Mouse (Mus musculus) CH12.LX (cell line): ENCODE results near the gene Tmem252. TPM values are rescaled to one million over a fixed set of nuclear protein-coding genes. Genes with fewer than 3 reads are reported as not detected.
A peak's percentile ranks its signal among the peaks of the same experiment; 100 is the strongest.

Source experiments
- DNase-seq: peaks from one replicate; pipeline ENCODE4 v3.0.0-alpha.2; 2013; ENCODE audit errors: extremely low read depth
- H3K27ac ChIP-seq: 2 replicates; pipeline ENCODE4 v1.5.1; 2012; ENCODE audit warnings: low read depth, mild to moderate bottlenecking, control low read depth, moderate library complexity; ENCODE audit not compliant: insufficient read depth
- H3K27me3 ChIP-seq: replicated peaks from 2 replicates; pipeline ENCODE3; 2012; ENCODE audit warnings: inconsistent platforms
- H3K36me3 ChIP-seq, 2 experiments: replicated peaks in 1 of 2; 2 replicates each; pipeline versions ENCODE3 to v1.6.1; 2012; ENCODE audit warnings: inconsistent platforms in 1 of 2, low read length in 1 of 2, mild to moderate bottlenecking in 1 of 2, mixed read lengths in 1 of 2, moderate library complexity in 1 of 2; ENCODE audit not compliant: control insufficient read depth in 1 of 2, insufficient read depth in 1 of 2
- H3K4me1 ChIP-seq, 2 experiments: 2 replicates each; pipeline ENCODE4 v1.6.1; 2012; ENCODE audit warnings: inconsistent platforms in 1 of 2, moderate library complexity in 1 of 2; ENCODE audit not compliant: insufficient read depth in 2 of 2, control insufficient read depth in 1 of 2
- H3K4me2 ChIP-seq: 2 replicates; pipeline ENCODE4 v1.6.1; 2012; ENCODE audit warnings: low read depth, mild to moderate bottlenecking, control low read depth; ENCODE audit not compliant: poor library complexity, insufficient read depth, severe bottlenecking
- H3K4me3 ChIP-seq, 3 experiments: fragments of 150-350 bp in 1 of 3; sonication (generic) in 1 of 3; replicated peaks in 1 of 3; 2 replicates each; pipeline versions ENCODE3 to v1.5.1; 2011 to 2012; ENCODE audit warnings: low read depth in 2 of 3, low read length in 2 of 3, mild to moderate bottlenecking in 2 of 3, moderate library complexity in 2 of 3, control low read depth in 1 of 3, improper control_type of control experiment in 1 of 3, inconsistent platforms in 1 of 3, mixed read lengths in 1 of 3; ENCODE audit not compliant: poor library complexity in 1 of 3
- H3K79me2 ChIP-seq: replicated peaks from 2 replicates; pipeline ENCODE4 v1.6.1; 2012; ENCODE audit warnings: mild to moderate bottlenecking, moderate library complexity; ENCODE audit not compliant: control insufficient read depth, poor library complexity, insufficient read depth, severe bottlenecking; ENCODE audit errors: extremely low read depth
- H3K9ac ChIP-seq: 2 replicates; pipeline ENCODE4 v1.6.1; 2012; ENCODE audit warnings: low read depth, mild to moderate bottlenecking, control low read depth, moderate library complexity; ENCODE audit not compliant: insufficient read depth
- H3K9me3 ChIP-seq: replicated peaks from 2 replicates; pipeline ENCODE3; 2012; ENCODE audit warnings: low read length, inconsistent platforms, mixed read lengths
- BHLHE40 ChIP-seq: IDR thresholded peaks from 2 replicates; pipeline ENCODE4 v1.6.1; 2011; ENCODE audit warnings: mild to moderate bottlenecking, low read depth, low read length, improper control_type of control experiment
- E2F4 ChIP-seq: IDR thresholded peaks from 2 replicates; pipeline ENCODE4 v1.6.1; 2011; ENCODE audit warnings: low read depth, low read length, improper control_type of control experiment; ENCODE audit not compliant: insufficient replicate concordance
- ELF1 ChIP-seq: IDR thresholded peaks from 2 replicates; pipeline ENCODE4 v1.6.1; 2014; ENCODE audit warnings: low read depth, mild to moderate bottlenecking, inconsistent platforms, low read length, improper control_type of control experiment
- EP300 ChIP-seq: IDR thresholded peaks from 2 replicates; pipeline ENCODE4 v1.6.1; 2011; ENCODE audit warnings: low read length, improper control_type of control experiment
- IRF4 ChIP-seq: IDR thresholded peaks from 2 replicates; pipeline ENCODE4 v1.6.1; 2014; ENCODE audit warnings: low read depth, mild to moderate bottlenecking, inconsistent platforms, low read length, improper control_type of control experiment
- JUND ChIP-seq: conservative IDR thresholded peaks from 2 replicates; pipeline ENCODE4 v1.6.1; 2011; ENCODE audit warnings: low read depth, low read length, improper control_type of control experiment
- MAFK ChIP-seq: IDR thresholded peaks from 2 replicates; pipeline ENCODE4 v1.6.1; 2011; ENCODE audit warnings: low read length, improper control_type of control experiment; ENCODE audit not compliant: insufficient replicate concordance
- MEF2A ChIP-seq: IDR thresholded peaks from 2 replicates; pipeline ENCODE4 v1.6.1; 2014; ENCODE audit warnings: low read depth, mild to moderate bottlenecking, inconsistent platforms, low read length, improper control_type of control experiment, borderline replicate concordance
- POLR2AphosphoS2 ChIP-seq: IDR thresholded peaks from 2 replicates; pipeline ENCODE4 v1.6.1; 2011; ENCODE audit warnings: low read depth, low read length, improper control_type of control experiment
- TBP ChIP-seq: conservative IDR thresholded peaks from 2 replicates; pipeline ENCODE4 v1.6.1; 2011; ENCODE audit warnings: low read depth, low read length, improper control_type of control experiment
- TCF12 ChIP-seq: IDR thresholded peaks from 2 replicates; pipeline ENCODE4 v1.6.1; 2014; ENCODE audit warnings: low read depth, mild to moderate bottlenecking, inconsistent platforms, low read length, improper control_type of control experiment
- USF1 ChIP-seq: IDR thresholded peaks from 2 replicates; pipeline ENCODE4 v1.6.1; 2014; ENCODE audit warnings: low read depth, mild to moderate bottlenecking, inconsistent platforms, low read length, improper control_type of control experiment
- ZNF384 ChIP-seq: IDR thresholded peaks from 2 replicates; pipeline ENCODE4 v1.6.1; 2012; ENCODE audit warnings: low read depth, low read length, improper control_type of control experiment, inconsistent platforms
- dilution Hi-C: fragments of 300-500 bp; cut with MboI; formaldehyde crosslinking; loops from 2 replicates; pipeline ENCODE4 v1.14.3; 2020; ENCODE audit warnings: low sequenced_read_pairs; ENCODE audit not compliant: extremely low pct_unique_long_range_greater_than_20kb, extremely low pct_ligation_motif_present
- in situ Hi-C: fragments of 300-500 bp; cut with MboI; formaldehyde crosslinking; loops from 3 replicates; pipeline ENCODE4 v1.14.3; 2019; ENCODE audit warnings: low sequenced_read_pairs, low pct_ligation_motif_present, low pct_unique_long_range_greater_than_20kb, mixed read lengths
- polyA plus RNA-seq: library from polyadenylated mRNA; unstranded; fragments of >175 nt; gene quantifications from 2 replicates; pipeline ENCODE4 v1.2.1, GENCODE M21; 2012; ENCODE audit warnings: low read depth; ENCODE audit not compliant: insufficient read length
- total RNA-seq, 2 experiments: library from RNA; depleted of rRNA; stranded (reverse); fragments of 300-350 nt in 1 of 2; fragments of >200 nt in 1 of 2; gene quantifications; 2 replicates each; pipeline ENCODE4 v1.2.3; 2012 to 2014

The Tmem252 gene
- total and polyA plus RNA-seq, 3 experiments: not detected

DNA sequence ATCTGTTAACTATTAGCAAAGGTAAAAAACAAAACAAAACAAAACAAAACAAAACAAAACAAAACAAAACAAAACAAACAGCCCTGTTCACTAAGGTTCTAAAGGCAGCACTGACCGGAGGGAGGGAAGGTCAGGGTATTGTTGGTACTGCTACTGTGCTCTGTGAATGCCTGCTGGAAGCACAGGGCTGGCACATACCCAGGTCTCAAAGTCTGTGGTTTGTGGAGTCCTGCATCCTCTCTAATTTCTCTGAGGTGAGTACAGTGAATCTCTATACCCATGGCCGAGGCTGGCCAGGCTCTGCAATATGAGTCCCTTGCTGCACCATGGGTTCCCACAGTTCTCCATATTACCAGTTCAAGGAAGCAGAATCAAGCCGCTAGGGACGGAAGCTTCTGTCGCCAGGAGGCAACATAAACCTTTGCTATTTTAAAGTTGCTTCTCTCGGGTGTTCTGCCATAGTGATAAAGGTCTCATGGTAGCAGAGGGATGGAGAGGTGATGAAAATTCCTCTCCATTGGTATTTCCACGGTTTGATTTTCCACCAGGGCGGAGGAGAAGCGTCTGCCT, 20.5 kb upstream of the Tmem252 start:
- dilution Hi-C loops: no loop called here
- Histone ChIP-seq H3K4me1 (peaks cover 0 to 19% of the 10 kb centered on the region in 2 experiments; a peak in 2 of 4 replicates), H3K4me2 (no peak overlapping the region)
- DNase-seq: no peak
- TF ChIP-seq IRF4 (no peak), TCF12 (no peak), MAFK (no peak), JUND (no peak), TBP (no peak), BHLHE40 (no peak), EP300 (no peak), ZNF384 (no peak), POLR2AphosphoS2 (no peak), E2F4 (no peak), ELF1 (no peak)
- TF ChIP-seq, all 38 proteins: peak for 0
- Histone ChIP-seq H3K27me3 (no peaks in the 10 kb centered on the region), H3K4me3 (no peak overlapping the region), H3K79me2 (no peaks in the 10 kb centered on the region), H3K9me3 (no peaks in the 10 kb centered on the region), H3K9ac (no peak overlapping the region), H3K27ac (no peak overlapping the region), H3K36me3 (no peaks in the 10 kb centered on the region)
- in situ Hi-C loops: no loop called here

DNA sequence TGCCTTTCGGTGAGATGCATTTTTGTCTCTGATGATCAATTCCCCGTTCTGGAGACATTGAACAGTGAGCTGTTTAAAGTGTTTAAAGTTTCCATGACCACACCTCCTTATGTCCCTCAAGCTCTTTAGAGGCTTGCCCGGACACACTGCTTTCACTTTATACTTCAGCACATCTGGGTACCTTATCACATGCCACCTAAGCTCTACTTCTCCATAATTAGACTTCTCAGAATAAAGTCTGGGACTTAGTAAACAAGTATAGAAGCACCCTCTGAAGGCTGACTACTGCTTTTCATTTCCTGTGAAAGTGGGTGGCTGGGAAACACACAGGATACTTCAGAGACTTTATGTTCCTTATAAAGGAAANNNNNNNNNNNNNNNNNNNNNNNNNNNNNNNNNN, 16.8 kb upstream of the Tmem252 start:
- H3K79me2 ChIP-seq: no peaks in the 10 kb centered on the region
- TF ChIP-seq USF1: no peak
- 0 out of 2 replicates have a peak, but pooled peaks have one; percentile 10 for TF ChIP-seq BHLHE40
- TF ChIP-seq, all 38 proteins: peak for 1
- no peaks in the 10 kb centered on the region for H3K27me3 ChIP-seq
- H3K4me3 ChIP-seq: no peak overlapping the region
- peaks cover 0 to 20% of the 10 kb centered on the region in 2 experiments; a peak in 2 of 4 replicates for H3K4me1 ChIP-seq
- in situ Hi-C loops (no loop called here), dilution Hi-C loops (no loop called here)
- H3K9ac ChIP-seq: no peak overlapping the region
- no peak for DNase-seq
- H3K4me2 ChIP-seq: peak overlapping the region; percentile 60
- no peaks in the 10 kb centered on the region for H3K36me3 ChIP-seq
- no peaks in the 10 kb centered on the region for H3K9me3 ChIP-seq
- no peak overlapping the region for H3K27ac ChIP-seq

DNA sequence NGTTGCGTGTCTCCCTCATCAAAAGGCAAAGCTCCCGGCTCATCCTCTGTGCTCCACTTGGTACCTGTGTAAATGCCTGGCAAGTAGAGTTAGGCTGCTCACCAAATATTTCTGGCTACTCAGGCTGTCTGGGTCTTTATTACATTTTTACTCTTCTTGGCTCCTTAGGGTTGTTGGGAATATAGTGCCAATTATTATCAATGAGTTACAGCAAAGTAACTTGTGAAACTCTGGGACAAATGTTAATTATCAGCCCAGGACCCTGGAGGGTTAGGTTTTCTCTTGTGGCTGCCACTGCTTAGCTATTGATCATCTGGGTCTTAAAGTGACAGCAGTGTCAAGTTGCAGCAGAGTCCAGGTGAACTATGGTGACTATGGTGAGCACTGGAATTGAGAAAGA, 11.5 kb upstream of the Tmem252 start:
- no peak for TF ChIP-seq MEF2A
- no peak overlapping the region for H3K9ac ChIP-seq
- no peak overlapping the region for H3K27ac ChIP-seq
- peaks cover 0 to 21% of the 10 kb centered on the region in 2 experiments; a peak in 2 of 4 replicates for H3K4me1 ChIP-seq
- no peaks in the 10 kb centered on the region for H3K79me2 ChIP-seq
- H3K27me3 ChIP-seq: no peaks in the 10 kb centered on the region
- dilution Hi-C loops (no loop called here), in situ Hi-C loops (no loop called here)
- no peaks in the 10 kb centered on the region for H3K9me3 ChIP-seq
- no peaks in the 10 kb centered on the region for H3K36me3 ChIP-seq
- no peak overlapping the region for H3K4me2 ChIP-seq
- H3K4me3 ChIP-seq: no peak overlapping the region
- DNase-seq: no peak
